Mouse (Mus musculus): ENCODE data around the gene Ctss.

DNA sequence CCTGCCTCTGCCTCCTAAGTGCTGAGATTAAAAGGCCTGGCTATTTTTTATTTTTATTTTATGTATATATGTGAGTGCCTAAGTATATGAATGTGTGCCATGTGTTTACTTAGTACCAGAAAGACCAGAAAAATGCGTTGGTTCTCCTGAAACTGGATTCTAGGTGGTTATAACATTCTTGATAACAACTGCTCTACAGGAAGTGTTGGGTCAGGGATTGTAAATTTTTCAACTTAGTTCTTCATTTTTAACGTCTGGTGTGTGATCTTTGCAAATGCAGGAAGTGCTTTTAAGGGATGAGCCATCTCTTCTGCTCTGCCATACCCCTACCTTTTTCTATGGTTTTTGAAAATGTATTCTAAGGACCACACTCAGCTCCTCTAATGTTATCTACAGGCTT, 40.2 kb upstream of the Ctss start:
- TF ChIP-seq CTCF (IDR thresholded peaks at IDR 0.05; ENCODE audit: control insufficient read depth, insufficient read depth, insufficient replicate concordance, low read depth, low read length) (no peak), POLR2A (IDR thresholded peaks at IDR 0.05; ENCODE audit: control insufficient read depth, low read depth, low read length) (no peak)
